Mouse (Mus musculus): ENCODE results near the gene Olfr836. TPM values are rescaled to one million over a fixed set of nuclear protein-coding genes. Genes with fewer than 3 reads are reported as not detected.

Gene Olfr836
- not detected for total RNA-seq (2023)

GRCm38 (mm10) chr9:19120082-19120481 lies at the start of gene Olfr836:
Olfr836 (plus strand) TSS chr9:19120382.

GRCm38 (mm10) chr9:19136017-19136416 lies 15.8 kb downstream of the Olfr836 start, which contains the start of gene Olfr837:
Olfr837 (plus strand) TSS chr9:19136317.

Other genes starting within 250 kb of the Olfr836 start
- gene Olfr830, start 245.7 kb upstream of the Olfr836 start, total RNA-seq (2023) = not detected
- not detected for gene Olfr832, start 183.3 kb upstream of the Olfr836 start, total RNA-seq (2023)
- gene Olfr834, start 132.4 kb upstream of the Olfr836 start, total RNA-seq (2023) = not detected
- gene Olfr835, start 87.6 kb upstream of the Olfr836 start, total RNA-seq (2023) = not detected
- not detected for gene Olfr837, start 15.9 kb downstream of the Olfr836 start, total RNA-seq (2023)
- not detected for gene Olfr839-ps1, start 56.9 kb downstream of the Olfr836 start, total RNA-seq (2023)
- gene Olfr843, start 131.6 kb downstream of the Olfr836 start, total RNA-seq (2023) = not detected
- gene Olfr844, start 196.0 kb downstream of the Olfr836 start, total RNA-seq (2023) = not detected
- gene Olfr845, start 216.1 kb downstream of the Olfr836 start, total RNA-seq (2023) = not detected
- not detected for gene Olfr846, start 243.6 kb downstream of the Olfr836 start, total RNA-seq (2023)